Comparison of ENCODE assay signal across 20 mouse cellular contexts in genomic region chr2:6240072-6240471, GRCm38 (mm10). TPM values are rescaled to one million over a fixed set of nuclear protein-coding genes. Genes with fewer than 3 reads are reported as not detected.
DNase-seq lines count a peak whose midpoint lies in the region; ATAC-seq and TF ChIP-seq lines count a peak whose summit lies in the region.
"Had no signal": no experiment of that assay in that cellular context is flagged by ENCODE, and none has a peak within 500 bp of the region (broad histone marks: within the 10 kb centered on the region; RNA-seq: fewer than 3 reads in every experiment).

No protein-coding gene starts in this region.

- H3K27me3 ChIP-seq in forebrain, embryonic 16.5 days (replicated peaks; ENCODE audit: control insufficient read depth, insufficient read depth, low read length), result no peaks in the 10 kb centered on the region
- H3K27me3 ChIP-seq in forebrain, embryonic 12.5 days, result peaks cover 5% of the 10 kb centered on the region; the same call in 1 of the 2 replicates
- no peaks in the 10 kb centered on the region for H3K27me3 ChIP-seq in hindbrain, embryonic 16.5 days (replicated peaks; ENCODE audit: control insufficient read depth, insufficient read depth, low read length)
- no peaks in the 10 kb centered on the region for H3K27me3 ChIP-seq in hindbrain, postnatal 0 days (ENCODE audit: insufficient read depth, low read length)
- H3K27me3 ChIP-seq in neural tube, embryonic 14.5 days (ENCODE audit: control insufficient read depth, insufficient read depth, low read length), result no peaks in the 10 kb centered on the region
- H3K27me3 ChIP-seq in neural tube, embryonic 15.5 days (replicated peaks), result no peaks in the 10 kb centered on the region
- H3K27me3 ChIP-seq: CH12.LX; embryonic facial prominence, embryonic 13.5 days; heart, embryonic 15.5 days; Patski had no signal

- no peak overlapping the region for H3K27ac ChIP-seq in forebrain, embryonic 16.5 days (ENCODE audit: low read length)
- H3K27ac ChIP-seq in forebrain, embryonic 12.5 days, result no peak overlapping the region
- no peak overlapping the region for H3K27ac ChIP-seq in hindbrain, embryonic 16.5 days (ENCODE audit: low read depth, low read length)
- H3K27ac ChIP-seq in hindbrain, postnatal 0 days, result no peak overlapping the region
- no peak overlapping the region for H3K27ac ChIP-seq in neural tube, embryonic 14.5 days (ENCODE audit: low read depth, low read length)
- no peak overlapping the region for H3K27ac ChIP-seq in neural tube, embryonic 15.5 days (replicated peaks)
- H3K27ac ChIP-seq: embryonic facial prominence, embryonic 13.5 days; heart, embryonic 10.5 days; heart, embryonic 15.5 days had no signal

- no peak overlapping the region for H3K9ac ChIP-seq in forebrain, embryonic 16.5 days (replicated peaks; ENCODE audit: low read depth, low read length)
- H3K9ac ChIP-seq in forebrain, embryonic 12.5 days, result no peak overlapping the region
- H3K9ac ChIP-seq in hindbrain, embryonic 16.5 days (ENCODE audit: low read depth, low read length), result no peak overlapping the region
- no peak overlapping the region for H3K9ac ChIP-seq in hindbrain, postnatal 0 days (replicated peaks; ENCODE audit: low read length)
- no peak overlapping the region for H3K9ac ChIP-seq in neural tube, embryonic 14.5 days (replicated peaks; ENCODE audit: low read depth, low read length)
- H3K9ac ChIP-seq in neural tube, embryonic 15.5 days (replicated peaks), result no peak overlapping the region
- H3K9ac ChIP-seq: embryonic facial prominence, embryonic 13.5 days; heart, embryonic 15.5 days had no signal

- no peak for DNase-seq in hindbrain, postnatal 0 days (ENCODE audit: low spot score)
- DNase-seq: adrenal gland, postnatal 14 days; cerebellum, adult 18-20 months; cerebellum, adult 9-11 months; cerebellum, postnatal 36 days; gastrocnemius, postnatal 10 days; heart, adult 18-20 months; heart, postnatal 14 days had no signal

- H3K4me2 ChIP-seq in forebrain, embryonic 16.5 days (ENCODE audit: low read length), result no peak overlapping the region
- H3K4me2 ChIP-seq in forebrain, embryonic 12.5 days, result no peak overlapping the region
- no peak overlapping the region for H3K4me2 ChIP-seq in hindbrain, embryonic 16.5 days (ENCODE audit: low read length)
- H3K4me2 ChIP-seq in hindbrain, postnatal 0 days (ENCODE audit: low read depth, low read length), result no peak overlapping the region
- H3K4me2 ChIP-seq in neural tube, embryonic 14.5 days (ENCODE audit: low read depth, low read length), result no peak overlapping the region
- no peak overlapping the region for H3K4me2 ChIP-seq in neural tube, embryonic 15.5 days
- H3K4me2 ChIP-seq: embryonic facial prominence, embryonic 13.5 days; heart, embryonic 15.5 days had no signal

- H3K9me3 ChIP-seq in forebrain, embryonic 16.5 days (ENCODE audit: control insufficient read depth, low read length), result no peaks in the 10 kb centered on the region
- no peaks in the 10 kb centered on the region for H3K9me3 ChIP-seq in forebrain, embryonic 12.5 days
- no peaks in the 10 kb centered on the region for H3K9me3 ChIP-seq in hindbrain, embryonic 16.5 days (ENCODE audit: control insufficient read depth, low read length)
- H3K9me3 ChIP-seq in hindbrain, postnatal 0 days (ENCODE audit: low read length), result no peaks in the 10 kb centered on the region
- H3K9me3 ChIP-seq in neural tube, embryonic 14.5 days (ENCODE audit: control insufficient read depth, low read length), result no peaks in the 10 kb centered on the region
- H3K9me3 ChIP-seq in neural tube, embryonic 15.5 days (replicated peaks), result no peaks in the 10 kb centered on the region
- H3K9me3 ChIP-seq: embryonic facial prominence, embryonic 13.5 days; heart, embryonic 10.5 days; heart, embryonic 15.5 days had no signal

- H3K36me3 ChIP-seq in forebrain, embryonic 16.5 days (ENCODE audit: control insufficient read depth, insufficient read depth), result no peaks in the 10 kb centered on the region
- H3K36me3 ChIP-seq in forebrain, embryonic 12.5 days (replicated peaks), result no peaks in the 10 kb centered on the region
- no peaks in the 10 kb centered on the region for H3K36me3 ChIP-seq in hindbrain, embryonic 16.5 days (ENCODE audit: control insufficient read depth, insufficient read depth, low read length)
- H3K36me3 ChIP-seq in hindbrain, postnatal 0 days (ENCODE audit: insufficient read depth, low read length), result no peaks in the 10 kb centered on the region
- H3K36me3 ChIP-seq in neural tube, embryonic 14.5 days (ENCODE audit: control insufficient read depth, insufficient read depth, low read length), result no peaks in the 10 kb centered on the region
- no peaks in the 10 kb centered on the region for H3K36me3 ChIP-seq in neural tube, embryonic 15.5 days
- H3K36me3 ChIP-seq: embryonic facial prominence, embryonic 13.5 days; heart, embryonic 10.5 days; heart, embryonic 15.5 days had no signal

- no peak for TF ChIP-seq CTCF in hindbrain, postnatal 0 days (IDR thresholded peaks at IDR 0.05; ENCODE audit: low read depth)

- H3K4me3 ChIP-seq in forebrain, embryonic 16.5 days (replicated peaks; ENCODE audit: low read length), result no peak overlapping the region
- H3K4me3 ChIP-seq in forebrain, embryonic 12.5 days (replicated peaks), result no peak overlapping the region
- no peak overlapping the region for H3K4me3 ChIP-seq in hindbrain, embryonic 16.5 days (ENCODE audit: low read length)
- no peak overlapping the region for H3K4me3 ChIP-seq in hindbrain, postnatal 0 days (ENCODE audit: low read length)
- no peak overlapping the region for H3K4me3 ChIP-seq in neural tube, embryonic 14.5 days (ENCODE audit: low read depth, low read length)
- H3K4me3 ChIP-seq in neural tube, embryonic 15.5 days (replicated peaks), result no peak overlapping the region
- H3K4me3 ChIP-seq: embryonic facial prominence, embryonic 13.5 days; heart, embryonic 10.5 days; heart, embryonic 15.5 days had no signal

- ATAC-seq in forebrain, embryonic 16.5 days, result 0 out of 2 replicates have a peak, but pooled peaks have one; percentile 38
- ATAC-seq in forebrain, embryonic 12.5 days (ENCODE audit: low FRiP score), result no peak
- 0 out of 2 replicates have a peak, but pooled peaks have one; percentile 58 for ATAC-seq in hindbrain, embryonic 16.5 days
- no peak for ATAC-seq in hindbrain, postnatal 0 days
- ATAC-seq in neural tube, embryonic 14.5 days (ENCODE audit: low read depth), result 0 out of 2 replicates have a peak, but pooled peaks have one; percentile 21
- ATAC-seq in neural tube, embryonic 15.5 days (ENCODE audit: low FRiP score), result no peak
- ATAC-seq: activated CD4-positive, CD25-positive, alpha-beta regulatory T cell, adult 4 months; intestine, embryonic 16.5 days; Patski had no signal

- no peaks in the 10 kb centered on the region for H3K4me1 ChIP-seq in forebrain, embryonic 16.5 days (replicated peaks; ENCODE audit: control insufficient read depth, insufficient read depth, low read length)
- no peaks in the 10 kb centered on the region for H3K4me1 ChIP-seq in forebrain, embryonic 12.5 days
- no peaks in the 10 kb centered on the region for H3K4me1 ChIP-seq in hindbrain, embryonic 16.5 days (ENCODE audit: control insufficient read depth, insufficient read depth, low read depth, low read length)
- no peaks in the 10 kb centered on the region for H3K4me1 ChIP-seq in hindbrain, postnatal 0 days (ENCODE audit: insufficient read depth, low read length)
- H3K4me1 ChIP-seq in neural tube, embryonic 14.5 days (ENCODE audit: control insufficient read depth, insufficient read depth, low read length), result no peaks in the 10 kb centered on the region
- no peaks in the 10 kb centered on the region for H3K4me1 ChIP-seq in neural tube, embryonic 15.5 days
- H3K4me1 ChIP-seq: heart, embryonic 15.5 days had no signal

- WGBS in forebrain, embryonic 16.5 days, result 59% methylated on average over 1 of the region's 1 CpGs
- 52% methylated on average over 1 of the region's 1 CpGs for whole genome bisulfite sequencing in forebrain, embryonic 12.5 days
- WGBS in hindbrain, embryonic 16.5 days, result 71% methylated on average over 1 of the region's 1 CpGs
- 43% methylated on average over 1 of the region's 1 CpGs for WGBS in hindbrain, postnatal 0 days
- 86% methylated on average over 1 of the region's 1 CpGs for WGBS in neural tube, embryonic 14.5 days
- 79% methylated on average over 1 of the region's 1 CpGs for WGBS in neural tube, embryonic 15.5 days

RNA-seq across cellular contexts. Expression of gene Echdc3, which starts 27.2 kb away (rescaled TPM):
- polyA plus RNA-seq in forebrain, embryonic 16.5 days (2015; fragmentation: Nextera tagmentation; extraction: Ambion mirVana), result 0.51 and 0.82 TPM in 2 replicates
- polyA plus RNA-seq in forebrain, embryonic 12.5 days (2016; fragmentation: Nextera tagmentation; extraction: Ambion mirVana), result 1.1 and 2.9 TPM in 2 replicates
- polyA plus RNA-seq in hindbrain, embryonic 16.5 days (2015; fragmentation: Nextera tagmentation; extraction: Ambion mirVana), result 1.9 TPM in 2 replicates
- 1.5 and 1.6 TPM in 2 replicates for total RNA-seq in hindbrain, postnatal 0 days (2014; rRNA removed)
- 1.5 and 1.7 TPM in 2 replicates for polyA plus RNA-seq in hindbrain, postnatal 0 days (2015; fragmentation: Nextera tagmentation; extraction: Ambion mirVana)
- 0.39 and 0.80 TPM in 2 replicates for polyA plus RNA-seq in neural tube, embryonic 14.5 days (2014; fragmentation: Nextera tagmentation; extraction: Ambion mirVana)
- polyA plus RNA-seq in neural tube, embryonic 15.5 days (2015; fragmentation: Nextera tagmentation; extraction: Ambion mirVana), result 1.3 and 3.2 TPM in 2 replicates
- polyA plus RNA-seq: activated CD4-positive, CD25-positive, alpha-beta regulatory T cell, adult 4 months had no signal

Comparison
In these comparisons a context has a peak if more than half of its experiments do, and no peak if none do; other contexts are left out.
1. ATAC-seq: peak in forebrain, embryonic 16.5 days (single experiment), hindbrain, embryonic 16.5 days (single experiment) and neural tube, embryonic 14.5 days (single experiment); none in forebrain, embryonic 12.5 days (single experiment), hindbrain, postnatal 0 days (single experiment) and neural tube, embryonic 15.5 days (single experiment).